Mouse (Mus musculus) frontal cortex, postnatal 25 days (tissue): ENCODE measurements around the gene Slc35b1.
A peak's percentile ranks its signal among the peaks of the same experiment; 100 is the strongest.

Experiments
- DNase-seq, 2 experiments: peaks; one replicate each; pipeline ENCODE4 v3.0.0; 2022; ENCODE audit warnings: low spot score in 2 of 2

The Slc35b1 gene

DNA sequence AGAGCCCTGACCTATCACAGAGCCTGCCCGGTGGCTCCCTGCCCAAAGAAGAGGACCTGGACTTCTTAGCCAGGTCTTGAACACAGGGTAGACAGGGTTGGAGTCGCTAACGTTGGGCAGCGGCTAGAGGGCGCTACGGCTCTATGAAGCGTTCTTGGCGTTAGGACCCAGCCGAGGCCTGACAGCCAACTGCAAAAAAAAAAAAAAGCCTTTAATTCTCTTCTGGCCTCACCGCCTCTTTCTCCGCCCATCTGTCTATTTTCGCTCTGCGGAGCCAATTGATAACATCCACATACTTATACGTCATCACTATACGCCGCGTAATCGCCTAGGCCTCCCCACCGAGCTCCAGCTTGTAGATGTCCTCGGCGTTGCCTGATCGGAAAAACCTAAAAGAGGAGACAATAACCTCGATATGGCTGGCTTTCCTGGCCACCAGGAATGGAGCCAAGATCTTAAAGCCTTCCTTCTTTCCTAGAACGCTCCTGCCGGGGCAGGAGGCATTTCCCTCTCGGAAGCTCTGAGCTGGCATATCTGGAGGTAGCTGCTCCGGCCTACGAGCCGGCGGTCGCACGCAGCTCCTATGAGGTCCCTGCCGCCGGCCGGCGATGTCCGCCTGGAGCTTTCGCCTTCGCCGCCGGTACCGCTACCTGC is at the start of gene Slc35b1:
Slc35b1 (plus strand) TSS at position 374 of the 654 bp plus-strand sequence.
- DNase-seq = peak; percentile 90 to 94

DNA sequence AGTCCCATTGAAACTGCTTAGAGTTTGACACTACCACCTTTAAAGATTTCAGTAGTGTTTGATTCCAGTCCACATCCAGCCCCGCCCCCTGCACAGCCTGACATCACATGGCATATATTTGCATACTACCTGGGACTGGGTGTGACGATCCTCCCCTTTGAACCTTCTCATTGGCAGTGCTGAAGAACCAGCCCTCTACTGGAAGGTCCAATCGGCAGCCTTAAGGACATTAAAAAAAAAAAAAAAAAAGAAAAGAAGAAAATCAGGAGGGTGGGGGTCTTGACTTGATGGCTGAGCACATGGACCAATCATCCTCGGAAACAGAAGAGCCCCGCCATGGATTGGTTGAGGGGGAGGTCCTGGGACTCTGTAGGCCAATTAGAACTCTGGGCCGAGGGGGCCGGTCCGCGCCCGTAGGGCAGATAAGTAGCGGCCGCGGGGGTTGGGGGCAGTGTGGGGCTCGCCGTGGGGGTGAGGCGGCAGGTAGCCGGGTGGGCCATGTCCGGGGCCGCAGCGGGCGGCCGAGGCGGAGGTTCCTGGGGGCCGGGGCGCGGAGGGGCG is 47.8 kb upstream of the Slc35b1 start, which contains the start of gene Fam117a:
Fam117a (plus strand) TSS at position 451 of the 561 bp plus-strand sequence.
- DNase-seq = peak; percentile 41 to 48

GRCm38 (mm10) chr11:95337129-95337813 is 47.2 kb upstream of the Slc35b1 start:
- no peak for DNase-seq

- DNase-seq = no peak
These were observed 46.6 kb upstream of the Slc35b1 start for GRCm38 (mm10) chr11:95337846-95338342.

DNA sequence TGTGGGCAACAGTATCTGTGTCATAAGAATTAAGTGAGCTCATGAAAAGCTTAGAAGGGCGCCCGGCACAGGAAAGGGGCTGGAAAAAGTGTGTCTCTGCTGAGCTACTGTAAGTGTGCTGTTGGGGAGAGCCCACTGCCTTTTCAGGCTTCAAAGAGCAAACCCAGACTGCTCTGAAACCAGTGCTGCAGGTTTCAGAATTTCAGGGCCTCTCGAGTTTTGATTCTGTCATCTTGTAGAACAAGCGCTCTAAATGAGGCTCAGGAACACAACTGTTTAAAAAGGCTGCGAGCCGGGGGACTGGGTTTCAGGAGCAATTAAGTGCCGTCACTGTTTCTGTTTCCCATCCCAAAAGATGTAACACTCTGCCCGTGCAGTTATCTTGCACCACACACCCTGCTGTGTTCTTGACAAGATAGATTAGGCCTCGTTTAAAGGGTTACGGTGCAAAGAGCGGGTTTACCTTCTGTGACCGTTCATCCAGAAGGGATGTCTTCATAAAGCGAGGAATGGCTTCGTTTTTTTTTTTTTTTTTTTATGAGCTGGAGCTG is 44.9 kb upstream of the Slc35b1 start:
- no peak for DNase-seq

DNA sequence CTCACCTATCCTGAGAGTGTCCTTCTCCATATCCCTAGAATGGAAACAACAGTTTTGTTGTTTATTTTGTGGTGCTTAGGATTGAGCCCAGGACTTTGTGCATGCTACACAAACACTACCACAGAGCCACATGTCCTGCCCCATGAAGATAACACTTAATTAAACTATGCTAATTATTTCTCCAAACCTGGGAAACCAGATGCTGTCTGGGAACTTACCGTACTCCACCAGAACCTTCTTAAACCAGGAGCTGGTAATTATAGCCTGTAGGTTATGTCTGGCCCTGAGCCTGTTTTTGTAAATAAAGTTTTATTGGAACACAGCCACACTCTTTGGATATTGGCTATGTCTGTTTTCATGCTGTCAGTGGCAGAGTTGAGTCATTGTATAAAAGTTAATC is 44.2 kb upstream of the Slc35b1 start:
- no peak for DNase-seq

DNA sequence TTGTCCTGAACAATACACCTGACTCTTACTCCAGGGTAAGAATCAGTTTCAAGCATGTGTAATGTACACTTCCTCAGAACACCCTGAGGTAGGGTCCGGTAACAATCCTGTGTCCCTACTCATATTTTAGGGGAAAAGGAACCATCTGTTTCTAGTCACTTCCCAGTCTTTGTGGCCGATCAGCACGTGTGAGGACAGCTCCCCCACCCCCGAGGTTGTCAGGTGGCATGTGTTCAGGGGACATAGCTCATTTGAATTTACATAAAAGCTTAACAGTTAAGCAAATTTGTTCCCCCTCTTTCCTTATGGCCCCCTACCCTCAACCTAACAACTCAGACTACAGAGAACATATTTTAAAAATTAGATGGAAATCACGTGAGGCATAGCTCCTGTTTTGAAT is 43.8 kb upstream of the Slc35b1 start:
- DNase-seq = no peak

GRCm38 (mm10) chr11:95343180-95343579 is 41.3 kb upstream of the Slc35b1 start:
- no peak for DNase-seq

DNA sequence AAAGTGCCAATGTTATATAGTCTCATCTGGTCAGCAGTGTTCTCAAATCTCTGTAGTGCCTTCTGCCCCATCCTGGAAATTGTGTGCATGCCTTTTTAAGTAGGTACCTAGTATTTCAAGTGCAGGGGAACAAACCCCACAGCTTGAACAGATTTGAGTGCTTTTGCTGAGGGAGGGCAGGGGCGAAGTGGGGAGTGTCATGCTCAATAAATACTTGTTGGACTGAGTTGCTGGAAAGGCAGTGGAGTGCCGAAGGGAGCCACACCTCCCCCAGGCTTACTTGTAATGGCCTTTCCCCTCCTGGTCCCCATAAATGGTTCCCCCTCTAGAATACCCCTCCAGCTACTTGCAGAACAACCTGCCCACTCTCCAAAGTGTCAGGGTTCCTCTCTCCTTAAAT is 40.3 kb upstream of the Slc35b1 start:
- DNase-seq = no peak

GRCm38 (mm10) chr11:95350289-95350688 is 34.2 kb upstream of the Slc35b1 start:
- DNase-seq = no peak

DNA sequence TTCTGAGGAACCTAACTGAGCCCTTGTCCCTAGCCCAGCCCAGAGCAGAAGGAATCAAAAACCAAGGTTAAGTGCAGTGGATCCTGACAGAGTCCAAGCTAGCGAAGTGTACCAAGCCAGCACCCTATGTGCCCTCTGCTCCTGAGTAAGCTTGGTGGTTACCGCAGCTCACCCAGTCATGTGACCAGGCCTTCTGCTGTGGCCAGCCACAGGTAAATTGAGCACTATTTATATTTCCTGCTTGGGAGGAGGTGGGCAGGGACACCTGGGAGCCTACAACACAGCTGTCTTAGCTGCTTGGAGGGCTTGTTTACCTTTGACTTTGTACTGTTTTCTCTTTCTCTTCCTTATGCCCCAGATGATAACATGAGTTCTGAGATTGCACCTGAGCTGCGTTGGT is 33.5 kb upstream of the Slc35b1 start:
- DNase-seq = no peak

- DNase-seq = no peak
These were observed 31.8 kb upstream of the Slc35b1 start for GRCm38 (mm10) chr11:95352686-95353085.

DNA sequence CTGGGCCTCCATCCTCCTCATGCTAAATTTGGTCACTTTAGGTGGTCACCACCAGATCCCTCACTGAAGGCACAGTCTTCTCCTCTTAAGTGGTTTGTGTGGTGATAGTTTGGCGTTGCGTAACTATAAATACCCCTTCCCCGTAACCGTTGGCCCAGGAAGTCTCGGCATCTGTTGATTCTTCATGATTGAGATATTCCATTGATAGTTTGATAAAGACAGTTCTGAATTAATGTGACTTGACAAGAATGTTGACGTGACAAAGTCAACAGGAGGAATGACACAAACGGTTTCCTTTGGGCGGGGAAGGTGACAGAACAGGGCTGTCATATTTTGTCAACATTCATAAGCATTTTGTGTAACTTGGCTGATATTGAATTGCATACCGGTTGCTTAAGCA is 31.3 kb upstream of the Slc35b1 start:
- no peak for DNase-seq

DNA sequence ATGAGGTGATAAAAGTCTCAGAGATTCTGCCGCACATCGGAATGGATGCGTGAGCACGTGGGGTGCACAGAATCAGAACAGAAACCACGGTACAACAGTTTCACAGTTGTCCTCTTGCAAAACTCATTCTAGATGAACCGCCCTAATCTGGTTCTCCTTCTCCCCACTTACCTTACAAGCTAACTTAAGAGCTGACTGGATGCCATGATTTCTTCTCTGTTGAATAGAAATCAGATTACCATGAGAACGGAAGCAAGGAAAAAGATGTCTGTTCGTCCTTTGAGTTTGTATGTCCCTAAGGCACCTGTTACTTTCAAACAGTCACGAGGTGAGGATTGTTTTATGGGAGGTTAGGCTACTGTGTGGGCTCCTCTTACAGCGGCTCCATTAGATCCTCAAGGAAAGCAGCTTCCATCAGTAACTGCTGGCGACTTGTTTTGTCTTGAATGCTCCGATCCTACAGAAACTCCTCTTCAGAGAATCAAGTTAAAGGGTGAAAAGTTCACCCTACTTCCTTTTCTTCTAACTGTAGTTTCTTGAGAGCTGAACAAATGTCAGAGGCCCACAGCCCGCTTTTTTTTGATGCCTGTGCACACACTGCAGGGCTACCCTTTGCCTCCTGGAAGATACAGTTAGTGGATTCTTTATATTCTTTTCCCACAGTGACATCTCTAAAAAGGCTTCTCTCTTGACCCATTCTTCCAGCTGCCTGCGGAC is 30.1 kb upstream of the Slc35b1 start:
- DNase-seq = no peak

- DNase-seq = no peak
These were observed 29.4 kb upstream of the Slc35b1 start for GRCm38 (mm10) chr11:95354945-95355660.

GRCm38 (mm10) chr11:95355661-95356011 is 28.9 kb upstream of the Slc35b1 start:
- no peak for DNase-seq

GRCm38 (mm10) chr11:95356039-95356438 is 28.5 kb upstream of the Slc35b1 start:
- DNase-seq = no peak

- no peak for DNase-seq
These were observed 27.8 kb upstream of the Slc35b1 start for GRCm38 (mm10) chr11:95356469-95357273.

DNA sequence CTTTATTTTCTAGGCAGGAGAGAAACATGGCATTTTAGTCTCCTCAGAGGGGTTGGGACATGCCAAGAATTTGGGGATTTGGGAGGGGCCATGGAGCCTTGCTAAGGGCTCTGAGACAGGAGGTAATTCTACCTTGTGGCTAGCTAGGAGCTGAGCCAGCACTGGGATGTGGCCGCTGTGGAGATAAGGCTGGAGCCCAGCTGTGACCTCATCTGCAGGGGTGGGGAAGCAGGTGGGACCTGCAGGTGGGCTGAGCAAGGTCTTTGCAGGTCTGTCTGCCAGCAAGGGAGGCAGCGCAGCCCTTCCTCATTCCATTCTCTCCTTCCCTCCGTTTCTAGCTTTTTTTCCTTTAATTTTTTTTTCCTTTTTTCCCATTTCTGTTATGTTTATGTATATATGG is 26.2 kb upstream of the Slc35b1 start:
- no peak for DNase-seq

DNA sequence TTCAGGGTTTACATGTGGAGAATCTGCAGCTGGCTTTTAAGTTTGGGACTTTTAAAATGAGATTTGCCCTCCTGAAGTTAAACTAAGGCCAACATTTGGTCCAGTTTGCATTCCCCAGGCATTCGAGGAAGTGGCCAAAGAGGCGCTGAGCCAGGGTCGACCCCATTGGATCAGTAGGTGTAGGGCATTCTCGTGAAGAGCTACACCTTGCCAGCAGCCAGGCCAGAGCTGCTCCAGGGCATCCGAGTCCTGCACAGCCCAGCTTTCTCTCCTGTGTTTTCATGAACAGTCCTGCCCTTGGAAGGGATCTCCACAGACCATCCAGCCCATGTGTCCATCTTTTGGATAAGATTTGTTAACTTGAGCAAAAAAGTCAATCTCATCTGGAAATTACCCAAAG is 20.1 kb upstream of the Slc35b1 start:
- DNase-seq = no peak

DNA sequence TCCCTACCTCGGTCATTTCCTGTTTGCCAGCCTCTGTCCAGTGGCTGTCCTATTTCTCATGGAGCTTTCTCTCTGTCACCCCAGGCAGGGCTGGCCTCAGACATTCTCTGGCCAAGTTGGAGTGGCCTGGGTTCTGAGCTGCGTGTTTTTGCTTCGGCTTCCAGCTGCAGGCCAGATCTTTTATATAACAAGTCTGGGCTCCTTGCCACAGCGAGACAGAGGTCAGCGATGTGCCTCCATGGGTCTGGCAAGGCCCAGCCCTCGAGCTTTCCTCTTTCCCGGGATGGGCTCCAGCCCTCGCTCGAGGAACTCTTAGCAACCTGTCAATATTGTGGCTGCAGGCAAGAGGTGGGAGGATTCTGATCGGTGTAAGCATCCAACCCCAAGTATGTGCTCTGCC is 18.9 kb upstream of the Slc35b1 start:
- no peak for DNase-seq
